Mouse (Mus musculus): ENCODE measurements around the gene Snhg11. TPM values are rescaled to one million over a fixed set of nuclear protein-coding genes. Genes with fewer than 3 reads are reported as not detected.
"Not testable (repeated sequence)": the region's sequence is repeated elsewhere in the genome, so short reads cannot be mapped to it uniquely, and the experiment has no call there.

The Snhg11 gene
- polyA plus RNA-seq, 1 experiment from 2014 or later: 1.4 TPM

- H3K27ac ChIP-seq: no peak overlapping the region
Measured at GRCm38 (mm10) chr2:158373061-158373460, 2.4 kb upstream of the Snhg11 start.

GRCm38 (mm10) chr2:158373516-158373915 is 1.9 kb upstream of the Snhg11 start:
- H3K4me3 ChIP-seq (replicated peaks): no peak overlapping the region
- H3K27me3 ChIP-seq: peaks cover 49% of the 10 kb centered on the region
- H3K27ac ChIP-seq: no peak overlapping the region
- ATAC-seq (ENCODE audit: low read depth) (no peak), DNase-seq (no peak)
- H3K36me3 ChIP-seq: no peaks in the 10 kb centered on the region
- H3K9me3 ChIP-seq (replicated peaks): no peaks in the 10 kb centered on the region
- WGBS (ENCODE audit: insufficient replicate concordance): 55% methylated on average over 7 of the region's 7 CpGs
- H3K4me1 ChIP-seq (replicated peaks): 0 out of 2 replicates have a peak, but pooled peaks cover 2% of the 10 kb centered on the region
- H3K9ac ChIP-seq: no peak overlapping the region
- no peak overlapping the region for H3K4me2 ChIP-seq

More at GRCm38 (mm10) chr2:158373061-158373460, 2.4 kb upstream of the Snhg11 start:
- Histone ChIP-seq H3K27me3 (peaks cover 47% of the 10 kb centered on the region), H3K9me3 (replicated peaks) (no peaks in the 10 kb centered on the region), H3K36me3 (no peaks in the 10 kb centered on the region), H3K4me1 (replicated peaks) (0 out of 2 replicates have a peak, but pooled peaks cover 2% of the 10 kb centered on the region), H3K4me2 (no peak overlapping the region), H3K9ac (no peak overlapping the region), H3K4me3 (replicated peaks) (no peak overlapping the region)
- ATAC-seq (ENCODE audit: low read depth) (0 out of 2 replicates have a peak, but pooled peaks have one; percentile 45), DNase-seq (no peak)
- 48% methylated on average over 5 of the region's 5 CpGs for WGBS (ENCODE audit: insufficient replicate concordance)

- no peak overlapping the region for H3K27ac ChIP-seq
- H3K4me1 ChIP-seq (replicated peaks): 0 out of 2 replicates have a peak, but pooled peaks cover 2% of the 10 kb centered on the region
- H3K9ac ChIP-seq: no peak overlapping the region
- 26% methylated on average over 12 of the region's 12 CpGs for WGBS (ENCODE audit: insufficient replicate concordance)
- no peak for DNase-seq
- H3K4me2 ChIP-seq: peak overlapping the region; percentile 47
- no peaks in the 10 kb centered on the region for H3K9me3 ChIP-seq (replicated peaks)
- H3K4me3 ChIP-seq (replicated peaks): peak overlapping the region; percentile 40; the same call in 1 of the 2 replicates
- H3K36me3 ChIP-seq: no peaks in the 10 kb centered on the region
- no peak for ATAC-seq (ENCODE audit: low read depth)
- H3K27me3 ChIP-seq: peaks cover 49% of the 10 kb centered on the region
Measured at GRCm38 (mm10) chr2:158376123-158376687, 767 bp downstream of the Snhg11 start.

- Histone ChIP-seq H3K27ac (no peak overlapping the region), H3K4me1 (replicated peaks) (0 out of 2 replicates have a peak, but pooled peaks cover 2% of the 10 kb centered on the region), H3K36me3 (no peaks in the 10 kb centered on the region), H3K27me3 (peaks cover 49% of the 10 kb centered on the region), H3K4me2 (no peak overlapping the region), H3K9me3 (replicated peaks) (no peaks in the 10 kb centered on the region), H3K9ac (no peak overlapping the region), H3K4me3 (replicated peaks) (no peak overlapping the region)
- DNase-seq: no peak
- WGBS (ENCODE audit: insufficient replicate concordance): 56% methylated on average over 7 of the region's 7 CpGs
- ATAC-seq (ENCODE audit: low read depth): no peak
Measured at GRCm38 (mm10) chr2:158376798-158377197, 1.4 kb downstream of the Snhg11 start.

GRCm38 (mm10) chr2:158377811-158378210 is 2.4 kb downstream of the Snhg11 start:
- DNase-seq (no peak), ATAC-seq (ENCODE audit: low read depth) (no peak)

GRCm38 (mm10) chr2:158379354-158380078 is 4.1 kb downstream of the Snhg11 start:
- H3K27ac ChIP-seq: no peak overlapping the region
- H3K4me1 ChIP-seq (replicated peaks): 0 out of 2 replicates have a peak, but pooled peaks cover 2% of the 10 kb centered on the region
- H3K4me3 ChIP-seq (replicated peaks): no peak overlapping the region
- ATAC-seq (ENCODE audit: low read depth) (0 out of 2 replicates have a peak, but pooled peaks have one; percentile 5), DNase-seq (peak; percentile 32)
- peaks cover 31% of the 10 kb centered on the region for H3K27me3 ChIP-seq
- 37% methylated on average over 13 of the region's 13 CpGs for WGBS (ENCODE audit: insufficient replicate concordance)
- no peak overlapping the region for H3K9ac ChIP-seq
- no peaks in the 10 kb centered on the region for H3K36me3 ChIP-seq
- H3K9me3 ChIP-seq (replicated peaks): no peaks in the 10 kb centered on the region
- H3K4me2 ChIP-seq: no peak overlapping the region

More at GRCm38 (mm10) chr2:158377811-158378210, 2.4 kb downstream of the Snhg11 start:
- no peak overlapping the region for H3K27ac ChIP-seq
- H3K9me3 ChIP-seq (replicated peaks): no peaks in the 10 kb centered on the region
- H3K36me3 ChIP-seq: no peaks in the 10 kb centered on the region
- no peak overlapping the region for H3K4me2 ChIP-seq
- no peak overlapping the region for H3K4me3 ChIP-seq (replicated peaks)
- 0 out of 2 replicates have a peak, but pooled peaks cover 2% of the 10 kb centered on the region for H3K4me1 ChIP-seq (replicated peaks)
- no peak overlapping the region for H3K9ac ChIP-seq
- H3K27me3 ChIP-seq: peaks cover 47% of the 10 kb centered on the region
- 85% methylated on average over 1 of the region's 1 CpGs for WGBS (ENCODE audit: insufficient replicate concordance)

GRCm38 (mm10) chr2:158386072-158386471 is 10.6 kb downstream of the Snhg11 start:
- DNase-seq: no peak
- WGBS (ENCODE audit: insufficient replicate concordance): 36% methylated on average over 8 of the region's 8 CpGs

GRCm38 (mm10) chr2:158389421-158389820 is 14.0 kb downstream of the Snhg11 start:
- H3K4me1 ChIP-seq (replicated peaks): no peaks in the 10 kb centered on the region
- H3K4me2 ChIP-seq: no peak overlapping the region
- H3K27me3 ChIP-seq: no peaks in the 10 kb centered on the region
- WGBS (ENCODE audit: insufficient replicate concordance): 79% methylated on average over 7 of the region's 7 CpGs
- no peak overlapping the region for H3K27ac ChIP-seq
- DNase-seq (no peak), ATAC-seq (ENCODE audit: low read depth) (no peak)
- H3K4me3 ChIP-seq (replicated peaks): no peak overlapping the region
- H3K9ac ChIP-seq: no peak overlapping the region
- H3K9me3 ChIP-seq (replicated peaks): no peaks in the 10 kb centered on the region
- H3K36me3 ChIP-seq: no peaks in the 10 kb centered on the region

More at GRCm38 (mm10) chr2:158386072-158386471, 10.6 kb downstream of the Snhg11 start:
- H3K27ac ChIP-seq: no peak overlapping the region
- ATAC-seq (ENCODE audit: low read depth): no peak
- H3K9me3 ChIP-seq (replicated peaks): no peaks in the 10 kb centered on the region
- no peak overlapping the region for H3K9ac ChIP-seq
- H3K36me3 ChIP-seq: no peaks in the 10 kb centered on the region
- no peak overlapping the region for H3K4me2 ChIP-seq
- H3K4me1 ChIP-seq (replicated peaks): no peaks in the 10 kb centered on the region
- no peaks in the 10 kb centered on the region for H3K27me3 ChIP-seq
- H3K4me3 ChIP-seq (replicated peaks): no peak overlapping the region

DNA sequence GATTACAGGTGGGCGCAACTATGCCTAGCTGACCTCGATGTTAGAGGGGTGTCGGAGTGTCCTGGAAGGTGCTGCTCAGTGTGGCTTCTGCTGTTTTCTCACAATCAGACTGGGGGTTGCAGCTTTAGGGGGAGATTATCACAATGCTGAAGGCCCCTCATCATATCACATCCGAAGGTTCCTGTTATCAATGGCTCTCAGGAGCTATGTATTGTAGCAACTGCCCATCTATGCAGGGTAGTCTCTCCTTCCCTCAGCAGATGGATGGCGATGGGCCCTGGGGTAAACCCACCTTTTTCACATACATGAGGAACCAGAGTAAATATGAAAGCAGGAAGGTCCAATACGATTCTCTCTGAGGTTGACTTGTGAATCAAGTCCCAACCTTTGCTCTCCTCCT is 20.9 kb downstream of the Snhg11 start:
- 49% methylated on average over 6 of the region's 6 CpGs for WGBS (ENCODE audit: insufficient replicate concordance)

GRCm38 (mm10) chr2:158397140-158397539 is 21.7 kb downstream of the Snhg11 start:
- WGBS (ENCODE audit: insufficient replicate concordance): 69% methylated on average over 13 of the region's 13 CpGs
- peak overlapping the region; percentile 14; the same call in 1 of the 2 replicates for H3K4me3 ChIP-seq (replicated peaks)
- H3K36me3 ChIP-seq; H3K27ac ChIP-seq; H3K27me3 ChIP-seq; H3K9ac ChIP-seq; H3K4me1 ChIP-seq (replicated peaks); H3K9me3 ChIP-seq (replicated peaks); DNase-seq: not testable (repeated sequence)
- H3K4me2 ChIP-seq: peak overlapping the region; percentile 28; the same call in 1 of the 2 replicates
- peak; percentile 51 for ATAC-seq (ENCODE audit: low read depth)

More for the DNA sequence above, 20.9 kb downstream of the Snhg11 start:
- Histone ChIP-seq H3K36me3 (no peaks in the 10 kb centered on the region), H3K27me3 (no peaks in the 10 kb centered on the region), H3K27ac (no peak overlapping the region), H3K4me3 (replicated peaks) (no peak overlapping the region), H3K9ac (no peak overlapping the region), H3K9me3 (replicated peaks) (no peaks in the 10 kb centered on the region), H3K4me2 (no peak overlapping the region), H3K4me1 (replicated peaks) (peaks cover 8% of the 10 kb centered on the region; the same call in 1 of the 2 replicates)
- DNase-seq (no peak), ATAC-seq (ENCODE audit: low read depth) (peak; percentile 68)

- H3K4me2 ChIP-seq: no peak overlapping the region
- no peak overlapping the region for H3K4me3 ChIP-seq (replicated peaks)
- DNase-seq: no peak
- H3K9ac ChIP-seq: no peak overlapping the region
- ATAC-seq (ENCODE audit: low read depth): no peak
- 0 out of 2 replicates have a peak, but pooled peaks cover 8% of the 10 kb centered on the region for H3K27me3 ChIP-seq
- no peaks in the 10 kb centered on the region for H3K36me3 ChIP-seq
- no peaks in the 10 kb centered on the region for H3K4me1 ChIP-seq (replicated peaks)
- H3K27ac ChIP-seq: no peak overlapping the region
- WGBS (ENCODE audit: insufficient replicate concordance): 66% methylated on average over 7 of the region's 7 CpGs
- H3K9me3 ChIP-seq (replicated peaks): no peaks in the 10 kb centered on the region
Measured at GRCm38 (mm10) chr2:158402915-158403314, 27.5 kb downstream of the Snhg11 start.

Measured in liver, embryonic 13.5 days (tissue).